In the genomic region with DNA sequence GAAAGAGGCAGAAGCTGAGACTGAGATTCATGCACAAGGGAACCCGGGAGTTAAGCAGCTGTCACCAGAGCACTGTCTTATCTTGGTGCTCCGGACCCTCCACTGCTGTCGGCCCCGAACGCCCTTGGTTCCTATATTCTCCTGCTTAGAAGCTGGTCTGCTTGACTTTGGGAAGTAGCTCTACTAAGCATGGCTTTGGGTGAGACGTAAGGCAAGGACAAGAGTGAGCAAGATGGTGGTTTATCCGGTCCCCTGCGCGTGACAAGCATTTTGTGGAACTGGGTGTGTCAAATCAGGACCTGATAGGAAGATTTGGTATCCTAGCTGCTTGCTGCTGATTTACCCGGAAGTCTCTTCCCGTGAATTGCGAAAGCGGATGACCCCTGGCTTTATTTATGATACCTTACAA, we compare ENCODE assay signal across 8 mouse cellular contexts. TPM values are rescaled to one million over a fixed set of nuclear protein-coding genes. Genes with fewer than 3 reads are reported as not detected.
DNase-seq lines count a peak whose midpoint lies in the region; ATAC-seq and TF ChIP-seq lines count a peak whose summit lies in the region.
"Had no signal": no experiment of that assay in that cellular context is flagged by ENCODE, and none has a peak within 500 bp of the region (broad histone marks: within the 10 kb centered on the region; RNA-seq: fewer than 3 reads in every experiment).

No protein-coding gene starts in this region.

- H3K27me3 ChIP-seq in ES-Bruce4 (ENCODE audit: control insufficient read depth, insufficient read depth, low read length, poor library complexity, severe bottlenecking): no peaks in the 10 kb centered on the region
- H3K27me3 ChIP-seq in intestine, embryonic 16.5 days (replicated peaks; ENCODE audit: control insufficient read depth, insufficient read depth, low read length): no peaks in the 10 kb centered on the region
- no peaks in the 10 kb centered on the region; the same call in 1 of the 2 replicates for H3K27me3 ChIP-seq in liver, embryonic 11.5 days (replicated peaks; ENCODE audit: control insufficient read depth, insufficient read depth, low read length)
- no peaks in the 10 kb centered on the region for H3K27me3 ChIP-seq in midbrain, postnatal 0 days (ENCODE audit: insufficient read depth, low read length)

- H3K9me3 ChIP-seq in ES-Bruce4 (replicated peaks; ENCODE audit: control insufficient read depth, insufficient read depth, low read length, poor library complexity, severe bottlenecking): no peaks in the 10 kb centered on the region
- H3K9me3 ChIP-seq in intestine, embryonic 16.5 days (ENCODE audit: control insufficient read depth, low read length): no peaks in the 10 kb centered on the region
- H3K9me3 ChIP-seq in liver, embryonic 11.5 days (ENCODE audit: control insufficient read depth, low read length): no peaks in the 10 kb centered on the region
- no peaks in the 10 kb centered on the region for H3K9me3 ChIP-seq in midbrain, postnatal 0 days (ENCODE audit: low read length)

- ATAC-seq in intestine, embryonic 16.5 days: peak; percentile 55
- ATAC-seq in liver, embryonic 11.5 days (replicated peaks; ENCODE audit: low FRiP score): peak; percentile 19
- ATAC-seq in midbrain, postnatal 0 days (ENCODE audit: low FRiP score): peak; percentile 45

- H3K4me2 ChIP-seq in intestine, embryonic 16.5 days (ENCODE audit: low read depth, low read length): peak overlapping the region; percentile 89
- H3K4me2 ChIP-seq in liver, embryonic 11.5 days: peak overlapping the region; percentile 92
- peak overlapping the region; percentile 75 for H3K4me2 ChIP-seq in midbrain, postnatal 0 days (ENCODE audit: low read depth, low read length, poor library complexity, severe bottlenecking)

- DNase-seq in CD4-positive, CD25-positive, alpha-beta regulatory T cell, adult 2 months (ENCODE audit: low read depth, low spot score): peak; percentile 51
- DNase-seq in liver, embryonic 11.5 days (ENCODE audit: low spot score): no peak
- peak; percentile 69 for DNase-seq in midbrain, postnatal 0 days (ENCODE audit: low spot score)
- no peak for DNase-seq in cerebellum, postnatal 25 days

- no peak overlapping the region for H3K27ac ChIP-seq in ES-Bruce4 (ENCODE audit: insufficient read depth, low read length)
- H3K27ac ChIP-seq in embryonic fibroblast, embryonic 13.5 days (ENCODE audit: insufficient read depth, low read length): peak overlapping the region; percentile 76
- H3K27ac ChIP-seq in intestine, embryonic 16.5 days (ENCODE audit: low read length): peak overlapping the region; percentile 98
- peak overlapping the region; percentile 95 for H3K27ac ChIP-seq in liver, embryonic 11.5 days (ENCODE audit: low read depth, low read length)
- H3K27ac ChIP-seq in midbrain, postnatal 0 days (ENCODE audit: low read depth, low read length): peak overlapping the region; percentile 96

- TF ChIP-seq EP300 in ES-Bruce4 (IDR thresholded peaks at IDR 0.05; ENCODE audit: insufficient read depth, low read depth, low read length): no peak

- TF ChIP-seq CTCF in ES-Bruce4 (IDR thresholded peaks at IDR 0.05; ENCODE audit: low read depth, low read length): no peak
- no peak for TF ChIP-seq CTCF in embryonic fibroblast, embryonic 13.5 days (IDR thresholded peaks at IDR 0.05; ENCODE audit: borderline replicate concordance, insufficient read depth, low read length)
- TF ChIP-seq CTCF in midbrain, postnatal 0 days (IDR thresholded peaks at IDR 0.05): no peak

- 3% methylated on average over 13 of the region's 13 CpGs for WGBS in intestine, embryonic 16.5 days
- WGBS in liver, embryonic 11.5 days: 5% methylated on average over 13 of the region's 13 CpGs
- 8% methylated on average over 13 of the region's 13 CpGs for WGBS in midbrain, postnatal 0 days

- peak overlapping the region; percentile 79 for H3K4me3 ChIP-seq in ES-Bruce4 (ENCODE audit: low read depth, low read length)
- H3K4me3 ChIP-seq in embryonic fibroblast, embryonic 13.5 days (ENCODE audit: insufficient read depth, low read length): peak overlapping the region; percentile 61
- peak overlapping the region; percentile 77 for H3K4me3 ChIP-seq in intestine, embryonic 16.5 days (ENCODE audit: low read length)
- peak overlapping the region; percentile 70 for H3K4me3 ChIP-seq in liver, embryonic 11.5 days (ENCODE audit: low read depth, low read length)
- H3K4me3 ChIP-seq in midbrain, postnatal 0 days (ENCODE audit: low read depth, low read length): peak overlapping the region; percentile 82

- no peaks in the 10 kb centered on the region for H3K4me1 ChIP-seq in ES-Bruce4 (ENCODE audit: control insufficient read depth, insufficient read depth, low read length)
- peaks cover 8% of the 10 kb centered on the region for H3K4me1 ChIP-seq in embryonic fibroblast, embryonic 13.5 days (ENCODE audit: control insufficient read depth, insufficient read depth, low read length)
- peaks cover 7% of the 10 kb centered on the region; the same call in 1 of the 2 replicates for H3K4me1 ChIP-seq in intestine, embryonic 16.5 days (ENCODE audit: control insufficient read depth, insufficient read depth, low read length)
- peaks cover 10% of the 10 kb centered on the region for H3K4me1 ChIP-seq in liver, embryonic 11.5 days (replicated peaks; ENCODE audit: control insufficient read depth, insufficient read depth, low read length)
- peaks cover 3% of the 10 kb centered on the region; the same call in 1 of the 2 replicates for H3K4me1 ChIP-seq in midbrain, postnatal 0 days (ENCODE audit: insufficient read depth, low read length)

- no peaks in the 10 kb centered on the region for H3K36me3 ChIP-seq in ES-Bruce4 (ENCODE audit: control insufficient read depth, insufficient read depth, low read length, poor library complexity, severe bottlenecking)
- no peaks in the 10 kb centered on the region for H3K36me3 ChIP-seq in intestine, embryonic 16.5 days (ENCODE audit: control insufficient read depth, insufficient read depth, low read length)
- H3K36me3 ChIP-seq in liver, embryonic 11.5 days (ENCODE audit: control insufficient read depth, insufficient read depth, low read length): no peaks in the 10 kb centered on the region
- H3K36me3 ChIP-seq in midbrain, postnatal 0 days (ENCODE audit: insufficient read depth, low read length): peaks cover 15% of the 10 kb centered on the region; the same call in 1 of the 2 replicates

- peak overlapping the region; percentile 21 for H3K9ac ChIP-seq in ES-Bruce4 (ENCODE audit: low read depth, poor library complexity, severe bottlenecking)
- H3K9ac ChIP-seq in intestine, embryonic 16.5 days (ENCODE audit: low read depth, low read length): peak overlapping the region; percentile 86
- peak overlapping the region; percentile 81 for H3K9ac ChIP-seq in liver, embryonic 11.5 days (ENCODE audit: low read depth, low read length)
- H3K9ac ChIP-seq in midbrain, postnatal 0 days (replicated peaks; ENCODE audit: low read length, poor library complexity, severe bottlenecking): peak overlapping the region; percentile 94

- TF ChIP-seq POLR2A in ES-Bruce4 (IDR thresholded peaks at IDR 0.05; ENCODE audit: insufficient read depth, low read length): no peak
- peak; percentile 62 for TF ChIP-seq POLR2A in embryonic fibroblast, embryonic 13.5 days (IDR thresholded peaks at IDR 0.05; ENCODE audit: low read depth, low read length)

RNA-seq across cellular contexts. Expression of gene Nagk, which starts 0.7 kb away (rescaled TPM):
- 8.4 and 11.8 TPM in 2 replicates for polyA plus RNA-seq in ES-Bruce4 (2011; ENCODE audit: insufficient read depth, insufficient read length, low read depth, missing spikeins)
- polyA plus RNA-seq in embryonic fibroblast, embryonic 13.5 days (2011; ENCODE audit: insufficient read length, low read depth, missing spikeins): 61.8 and 65.6 TPM in 2 replicates
- polyA plus RNA-seq in intestine, embryonic 16.5 days (2015; fragmentation: Nextera tagmentation; extraction: Ambion mirVana): 128 and 140 TPM in 2 replicates
- 19.9 and 25.0 TPM in 2 replicates for polyA plus RNA-seq in liver, embryonic 11.5 days (2014; fragmentation: Nextera tagmentation; extraction: Ambion mirVana)
- total RNA-seq in midbrain, postnatal 0 days (2014; rRNA removed): 58.1 and 60.6 TPM in 2 replicates
- 94.7 and 104 TPM in 2 replicates for polyA plus RNA-seq in midbrain, postnatal 0 days (2015; fragmentation: Nextera tagmentation; extraction: Ambion mirVana)

RNA-seq across cellular contexts. Expression of gene Tex261, which starts 19.9 kb away (rescaled TPM):
- 26.2 and 28.9 TPM in 2 replicates for polyA plus RNA-seq in ES-Bruce4 (2011; ENCODE audit: insufficient read depth, insufficient read length, low read depth, missing spikeins)
- polyA plus RNA-seq in embryonic fibroblast, embryonic 13.5 days (2011; ENCODE audit: insufficient read length, low read depth, missing spikeins): 104 and 110 TPM in 2 replicates
- polyA plus RNA-seq in intestine, embryonic 16.5 days (2015; fragmentation: Nextera tagmentation; extraction: Ambion mirVana): 83.3 and 88.5 TPM in 2 replicates
- polyA plus RNA-seq in liver, embryonic 11.5 days (2014; fragmentation: Nextera tagmentation; extraction: Ambion mirVana): 69.8 and 77.3 TPM in 2 replicates
- total RNA-seq in midbrain, postnatal 0 days (2014; rRNA removed): 45.8 and 54.4 TPM in 2 replicates
- 66.8 and 71.4 TPM in 2 replicates for polyA plus RNA-seq in midbrain, postnatal 0 days (2015; fragmentation: Nextera tagmentation; extraction: Ambion mirVana)

RNA-seq across cellular contexts. Expression of gene Ankrd53, which starts 33.1 kb away (rescaled TPM):
- polyA plus RNA-seq in ES-Bruce4 (2011; ENCODE audit: insufficient read depth, insufficient read length, low read depth, missing spikeins): not detected in 2 replicates
- not detected in 2 replicates for polyA plus RNA-seq in embryonic fibroblast, embryonic 13.5 days (2011; ENCODE audit: insufficient read length, low read depth, missing spikeins)
- polyA plus RNA-seq in intestine, embryonic 16.5 days (2015; fragmentation: Nextera tagmentation; extraction: Ambion mirVana): not detected in 2 replicates
- polyA plus RNA-seq in liver, embryonic 11.5 days (2014; fragmentation: Nextera tagmentation; extraction: Ambion mirVana): 0.18 TPM in 1 of 2 replicates, not detected in the other
- total RNA-seq in midbrain, postnatal 0 days (2014; rRNA removed): not detected in 2 replicates
- polyA plus RNA-seq in midbrain, postnatal 0 days (2015; fragmentation: Nextera tagmentation; extraction: Ambion mirVana): 0.10 and 0.12 TPM in 2 replicates
- total RNA-seq: left cerebral cortex, postnatal 10 days had no signal

RNA-seq across cellular contexts. Expression of gene Paip2b, which starts 36.0 kb away (rescaled TPM):
- 40.9 and 44.2 TPM in 2 replicates for polyA plus RNA-seq in ES-Bruce4 (2011; ENCODE audit: insufficient read depth, insufficient read length, low read depth, missing spikeins)
- polyA plus RNA-seq in embryonic fibroblast, embryonic 13.5 days (2011; ENCODE audit: insufficient read length, low read depth, missing spikeins): 23.4 and 26.1 TPM in 2 replicates
- 12.7 and 13.4 TPM in 2 replicates for polyA plus RNA-seq in intestine, embryonic 16.5 days (2015; fragmentation: Nextera tagmentation; extraction: Ambion mirVana)
- 8.4 and 9.2 TPM in 2 replicates for polyA plus RNA-seq in liver, embryonic 11.5 days (2014; fragmentation: Nextera tagmentation; extraction: Ambion mirVana)
- total RNA-seq in midbrain, postnatal 0 days (2014; rRNA removed): 59.3 and 66.5 TPM in 2 replicates
- 25.9 and 26.1 TPM in 2 replicates for polyA plus RNA-seq in midbrain, postnatal 0 days (2015; fragmentation: Nextera tagmentation; extraction: Ambion mirVana)

RNA-seq across cellular contexts. Expression of gene Atp6v1b1, which starts 52.7 kb away (rescaled TPM):
- polyA plus RNA-seq in ES-Bruce4 (2011; ENCODE audit: insufficient read depth, insufficient read length, low read depth, missing spikeins): not detected in 2 replicates
- not detected in 2 replicates for polyA plus RNA-seq in embryonic fibroblast, embryonic 13.5 days (2011; ENCODE audit: insufficient read length, low read depth, missing spikeins)
- polyA plus RNA-seq in intestine, embryonic 16.5 days (2015; fragmentation: Nextera tagmentation; extraction: Ambion mirVana): not detected in 2 replicates
- not detected in 2 replicates for polyA plus RNA-seq in liver, embryonic 11.5 days (2014; fragmentation: Nextera tagmentation; extraction: Ambion mirVana)
- 0.77 TPM in 1 of 2 replicates, not detected in the other for total RNA-seq in midbrain, postnatal 0 days (2014; rRNA removed)
- 0.07 TPM in 1 of 2 replicates, not detected in the other for polyA plus RNA-seq in midbrain, postnatal 0 days (2015; fragmentation: Nextera tagmentation; extraction: Ambion mirVana)

Comparison
In these comparisons a context has a peak if more than half of its experiments do, and no peak if none do; other contexts are left out.
1. DNase-seq: peak in CD4-positive, CD25-positive, alpha-beta regulatory T cell, adult 2 months (single experiment) and midbrain, postnatal 0 days (single experiment); none in liver, embryonic 11.5 days (single experiment) and cerebellum, postnatal 25 days (0 of 2).
2. H3K9ac ChIP-seq: peak in every context shown above with its lines; median percentile 94 in midbrain, postnatal 0 days; 86 in intestine, embryonic 16.5 days; 81 in liver, embryonic 11.5 days; 21 in ES-Bruce4.
3. Peak in every context shown above with its lines, with median percentiles within 50 percentile points of each other: H3K4me3 ChIP-seq, ATAC-seq and H3K4me2 ChIP-seq.